Mouse (Mus musculus): ENCODE measurements around the gene Odc1.

Odc1 gene

GRCm38 (mm10) chr12:17544209-17545106 is at the start of gene Odc1:
Odc1 (plus strand) TSS chr12:17544794.
- in situ Hi-C loops (cut with MboI; ENCODE audit: unreplicated experiment in 2 of 2), result loop anchor here (5.0 to 10.0 kb wide), 2 partner anchors 177 to 280 kb away; partner anchors contain the start of gene Pdia6 (in 1 of the 2)

GRCm38 (mm10) chr12:17494809-17495208 is 49.8 kb upstream of the Odc1 start:
- in situ Hi-C loops (cut with MboI; ENCODE audit: unreplicated experiment in 2 of 2), result no loop called here

- in situ Hi-C loops (cut with MboI; ENCODE audit: unreplicated experiment in 2 of 2), result no loop called here
Measured at GRCm38 (mm10) chr12:17495858-17496451, 48.6 kb upstream of the Odc1 start.

GRCm38 (mm10) chr12:17505620-17506074 is 38.9 kb upstream of the Odc1 start:
- in situ Hi-C loops (cut with MboI; ENCODE audit: unreplicated experiment in 2 of 2), result no loop called here

- in situ Hi-C loops (cut with MboI; ENCODE audit: unreplicated experiment in 2 of 2), result no loop called here
Measured at GRCm38 (mm10) chr12:17506117-17506993, 38.2 kb upstream of the Odc1 start.

- in situ Hi-C loops (cut with MboI; ENCODE audit: unreplicated experiment in 2 of 2), result no loop called here
Measured at GRCm38 (mm10) chr12:17506994-17507542, 37.5 kb upstream of the Odc1 start.

GRCm38 (mm10) chr12:17509310-17509709 is 35.3 kb upstream of the Odc1 start:
- in situ Hi-C loops (cut with MboI; ENCODE audit: unreplicated experiment in 2 of 2), result no loop called here

- in situ Hi-C loops (cut with MboI; ENCODE audit: unreplicated experiment in 2 of 2), result no loop called here
Measured at GRCm38 (mm10) chr12:17510158-17510557, 34.4 kb upstream of the Odc1 start.

GRCm38 (mm10) chr12:17511019-17511418 is 33.6 kb upstream of the Odc1 start:
- in situ Hi-C loops (cut with MboI; ENCODE audit: unreplicated experiment in 2 of 2), result no loop called here

- in situ Hi-C loops (cut with MboI; ENCODE audit: unreplicated experiment in 2 of 2), result no loop called here
Measured at GRCm38 (mm10) chr12:17529180-17529579, 15.4 kb upstream of the Odc1 start.

- in situ Hi-C loops (cut with MboI; ENCODE audit: unreplicated experiment in 2 of 2), result no loop called here
Measured at GRCm38 (mm10) chr12:17529726-17530125, 14.9 kb upstream of the Odc1 start.

- in situ Hi-C loops (cut with MboI; ENCODE audit: unreplicated experiment in 2 of 2), result no loop called here
Measured at GRCm38 (mm10) chr12:17530825-17531224, 13.8 kb upstream of the Odc1 start.

GRCm38 (mm10) chr12:17536222-17536621 is 8.4 kb upstream of the Odc1 start:
- in situ Hi-C loops (cut with MboI; ENCODE audit: unreplicated experiment in 2 of 2), result no loop called here

- in situ Hi-C loops (cut with MboI; ENCODE audit: unreplicated experiment in 2 of 2), result no loop called here
Measured at GRCm38 (mm10) chr12:17537147-17537546, 7.4 kb upstream of the Odc1 start.

- in situ Hi-C loops (cut with MboI; ENCODE audit: unreplicated experiment in 2 of 2), result no loop called here
Measured at GRCm38 (mm10) chr12:17538087-17538486, 6.5 kb upstream of the Odc1 start.

GRCm38 (mm10) chr12:17539041-17539440 is 5.6 kb upstream of the Odc1 start:
- in situ Hi-C loops (cut with MboI; ENCODE audit: unreplicated experiment in 2 of 2), result no loop called here

GRCm38 (mm10) chr12:17540040-17540552 is 4.5 kb upstream of the Odc1 start:
- in situ Hi-C loops (cut with MboI; ENCODE audit: unreplicated experiment in 2 of 2), result loop anchor here in 1 of 2 experiments (10.0 kb wide), 1 partner anchor 275 kb away; the partner anchor contains the start of gene Pdia6

- in situ Hi-C loops (cut with MboI; ENCODE audit: unreplicated experiment in 2 of 2), result loop anchor here (5.0 to 10.0 kb wide), 2 partner anchors 178 to 280 kb away; partner anchors contain the start of gene Pdia6 (in 1 of the 2)
Measured at GRCm38 (mm10) chr12:17545107-17545571, 545 bp downstream of the Odc1 start.

GRCm38 (mm10) chr12:17545884-17546283 is 1.3 kb downstream of the Odc1 start:
- in situ Hi-C loops (cut with MboI; ENCODE audit: unreplicated experiment in 2 of 2), result loop anchor here (5.0 to 10.0 kb wide), 2 partner anchors 179 to 281 kb away; partner anchors contain the start of gene Pdia6 (in 1 of the 2)

- in situ Hi-C loops (cut with MboI; ENCODE audit: unreplicated experiment in 2 of 2), result loop anchor here (5.0 to 10.0 kb wide), 2 partner anchors 180 to 283 kb away; partner anchors contain the start of gene Pdia6 (in 1 of the 2)
Measured at GRCm38 (mm10) chr12:17547552-17547951, 3.0 kb downstream of the Odc1 start.
